Mouse (Mus musculus): ENCODE data around the gene Stard3. TPM values are rescaled to one million over a fixed set of nuclear protein-coding genes. Genes with fewer than 3 reads are reported as not detected.

Gene Stard3
- total and polyA plus RNA-seq, 2 experiments from 2014 or later, result 23.8 to 56.1 TPM

- Histone ChIP-seq H3K4me1 (ENCODE audit: insufficient read depth, low read length) (0 out of 2 replicates have a peak, but pooled peaks cover 3% of the 10 kb centered on the region), H3K4me3 (ENCODE audit: low read depth, low read length) (no peak overlapping the region), H3K4me2 (ENCODE audit: low read depth, low read length, poor library complexity, severe bottlenecking) (no peak overlapping the region), H3K9me3 (ENCODE audit: low read length) (no peaks in the 10 kb centered on the region), H3K27ac (ENCODE audit: low read depth, low read length) (no peak overlapping the region), H3K27me3 (ENCODE audit: insufficient read depth, low read length) (peaks cover 53% of the 10 kb centered on the region), H3K36me3 (ENCODE audit: insufficient read depth, low read length) (no peaks in the 10 kb centered on the region), H3K9ac (replicated peaks; ENCODE audit: low read length, poor library complexity, severe bottlenecking) (no peak overlapping the region)
- DNase-seq (ENCODE audit: low spot score) (no peak), ATAC-seq (ENCODE audit: low FRiP score) (no peak)
- TF ChIP-seq CTCF (IDR thresholded peaks at IDR 0.05), result no peak
- 19% methylated on average over 2 of the region's 4 CpGs for WGBS
These were observed 17.6 kb upstream of the Stard3 start for GRCm38 (mm10) chr11:98340597-98340996.

- 60% methylated on average over 4 of the region's 4 CpGs for WGBS
- Histone ChIP-seq H3K36me3 (ENCODE audit: insufficient read depth, low read length) (no peaks in the 10 kb centered on the region), H3K4me3 (ENCODE audit: low read depth, low read length) (no peak overlapping the region), H3K4me2 (ENCODE audit: low read depth, low read length, poor library complexity, severe bottlenecking) (no peak overlapping the region), H3K4me1 (ENCODE audit: insufficient read depth, low read length) (0 out of 2 replicates have a peak, but pooled peaks cover 3% of the 10 kb centered on the region), H3K9me3 (ENCODE audit: low read length) (no peaks in the 10 kb centered on the region), H3K27me3 (ENCODE audit: insufficient read depth, low read length) (peaks cover 51% of the 10 kb centered on the region), H3K9ac (replicated peaks; ENCODE audit: low read length, poor library complexity, severe bottlenecking) (no peak overlapping the region), H3K27ac (ENCODE audit: low read depth, low read length) (no peak overlapping the region)
- ATAC-seq (ENCODE audit: low FRiP score), result no peak
- no peak for TF ChIP-seq CTCF (IDR thresholded peaks at IDR 0.05)
- no peak for DNase-seq (ENCODE audit: low spot score)
These were observed 17.0 kb upstream of the Stard3 start for GRCm38 (mm10) chr11:98341174-98341573.

DNA sequence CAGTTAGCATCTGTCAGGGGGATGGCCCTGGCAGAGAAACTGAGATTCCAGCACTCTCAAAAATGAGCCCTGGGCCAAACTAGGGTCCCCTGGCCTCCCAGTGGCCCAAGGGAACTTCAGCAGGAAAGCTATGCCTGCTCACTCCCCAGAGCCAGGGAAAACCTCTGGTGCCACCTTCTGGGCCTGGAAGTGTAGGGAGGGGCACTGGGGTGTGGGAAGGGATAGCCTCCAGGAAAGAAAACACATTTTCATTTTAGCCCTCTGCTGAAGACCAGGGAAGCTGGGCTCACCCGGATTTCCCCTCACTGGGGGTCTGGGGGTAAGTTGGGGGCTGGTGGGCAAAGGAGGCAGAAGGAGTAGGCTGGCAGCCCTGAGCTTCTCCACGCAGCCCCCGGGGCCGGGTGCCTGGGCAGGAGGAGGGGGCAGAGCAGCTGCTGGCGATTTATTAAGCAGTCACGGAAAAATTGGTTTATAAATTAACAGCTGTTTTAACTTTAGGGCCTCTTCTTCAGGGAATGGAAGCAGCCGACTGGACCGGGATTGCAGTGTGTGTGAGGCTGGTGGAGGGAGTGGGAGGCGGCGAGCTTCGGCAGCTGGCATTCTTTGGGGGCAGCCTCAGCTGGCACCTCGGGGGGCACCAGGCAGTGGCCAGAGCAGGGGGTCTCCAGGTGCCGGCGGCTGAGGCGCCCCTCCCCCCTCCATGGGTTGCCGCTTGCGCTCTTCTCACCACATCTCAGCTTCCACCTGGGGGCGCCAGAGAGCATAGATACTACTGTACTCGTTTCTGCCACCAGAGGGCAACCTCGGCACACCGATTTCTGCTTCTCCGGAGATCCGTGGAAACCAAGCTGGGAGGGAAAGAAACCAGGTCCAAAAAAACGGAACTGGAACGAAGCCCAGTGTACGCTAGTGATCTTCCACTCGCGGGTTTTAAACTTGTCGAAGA lies 15.9 kb upstream of the Stard3 start:
- H3K27me3 ChIP-seq (ENCODE audit: insufficient read depth, low read length), result peaks cover 52% of the 10 kb centered on the region
- H3K36me3 ChIP-seq (ENCODE audit: insufficient read depth, low read length), result no peaks in the 10 kb centered on the region
- DNase-seq (ENCODE audit: low spot score) (peak; percentile 92), ATAC-seq (ENCODE audit: low FRiP score) (peak; percentile 55)
- H3K4me2 ChIP-seq (ENCODE audit: low read depth, low read length, poor library complexity, severe bottlenecking), result peak overlapping the region; percentile 66
- 0 out of 2 replicates have a peak, but pooled peaks cover 3% of the 10 kb centered on the region for H3K4me1 ChIP-seq (ENCODE audit: insufficient read depth, low read length)
- H3K9me3 ChIP-seq (ENCODE audit: low read length), result no peaks in the 10 kb centered on the region
- H3K9ac ChIP-seq (replicated peaks; ENCODE audit: low read length, poor library complexity, severe bottlenecking), result no peak overlapping the region
- no peak overlapping the region for H3K27ac ChIP-seq (ENCODE audit: low read depth, low read length)
- TF ChIP-seq CTCF (IDR thresholded peaks at IDR 0.05), result peak; percentile 100
- peak overlapping the region; percentile 31; the same call in 1 of the 2 replicates for H3K4me3 ChIP-seq (ENCODE audit: low read depth, low read length)
- under 1% methylated on average over 27 of the region's 29 CpGs for WGBS

GRCm38 (mm10) chr11:98345253-98345652 lies 12.9 kb upstream of the Stard3 start:
- no peak overlapping the region for H3K27ac ChIP-seq (ENCODE audit: low read depth, low read length)
- H3K4me2 ChIP-seq (ENCODE audit: low read depth, low read length, poor library complexity, severe bottlenecking), result peak overlapping the region; percentile 40; the same call in 1 of the 2 replicates
- TF ChIP-seq CTCF (IDR thresholded peaks at IDR 0.05), result peak; percentile 87
- no peak overlapping the region for H3K9ac ChIP-seq (replicated peaks; ENCODE audit: low read length, poor library complexity, severe bottlenecking)
- no peaks in the 10 kb centered on the region for H3K36me3 ChIP-seq (ENCODE audit: insufficient read depth, low read length)
- H3K4me1 ChIP-seq (ENCODE audit: insufficient read depth, low read length), result no peaks in the 10 kb centered on the region
- DNase-seq (ENCODE audit: low spot score), result peak; percentile 69
- no peak for ATAC-seq (ENCODE audit: low FRiP score)
- 1% methylated on average over 14 of the region's 14 CpGs for WGBS
- H3K9me3 ChIP-seq (ENCODE audit: low read length), result no peaks in the 10 kb centered on the region
- no peak overlapping the region for H3K4me3 ChIP-seq (ENCODE audit: low read depth, low read length)
- H3K27me3 ChIP-seq (ENCODE audit: insufficient read depth, low read length), result peaks cover 51% of the 10 kb centered on the region

DNA sequence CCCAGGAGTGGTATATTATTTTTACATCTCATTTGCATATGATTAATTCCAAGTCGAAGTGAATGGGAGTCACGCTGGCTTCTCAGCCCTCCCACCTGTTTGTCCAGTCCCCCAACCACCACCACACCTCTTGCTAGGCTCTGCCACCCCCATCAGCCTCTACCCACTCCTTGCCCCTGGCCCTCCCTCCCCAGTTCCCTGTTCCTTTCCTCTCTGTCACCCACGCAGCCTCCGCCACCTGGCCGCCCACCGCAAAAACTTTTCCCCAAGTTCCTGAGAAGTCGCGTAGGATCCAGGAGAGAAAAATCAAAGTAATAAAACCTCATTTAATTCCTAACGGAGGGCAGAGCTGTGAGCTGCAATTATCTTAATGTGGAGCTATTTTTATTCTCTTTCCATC lies 12.0 kb upstream of the Stard3 start:
- DNase-seq (ENCODE audit: low spot score) (no peak), ATAC-seq (ENCODE audit: low FRiP score) (no peak)
- Histone ChIP-seq H3K27me3 (ENCODE audit: insufficient read depth, low read length) (peaks cover 50% of the 10 kb centered on the region), H3K4me3 (ENCODE audit: low read depth, low read length) (no peak overlapping the region), H3K9ac (replicated peaks; ENCODE audit: low read length, poor library complexity, severe bottlenecking) (no peak overlapping the region), H3K36me3 (ENCODE audit: insufficient read depth, low read length) (no peaks in the 10 kb centered on the region), H3K4me1 (ENCODE audit: insufficient read depth, low read length) (no peaks in the 10 kb centered on the region), H3K27ac (ENCODE audit: low read depth, low read length) (no peak overlapping the region), H3K4me2 (ENCODE audit: low read depth, low read length, poor library complexity, severe bottlenecking) (no peak overlapping the region), H3K9me3 (ENCODE audit: low read length) (no peaks in the 10 kb centered on the region)
- WGBS, result 9% methylated on average over 9 of the region's 9 CpGs
- no peak for TF ChIP-seq CTCF (IDR thresholded peaks at IDR 0.05)

Data from midbrain, postnatal 0 days (tissue).